Mouse (Mus musculus) skeletal muscle tissue, postnatal 0 days (tissue): ENCODE measurements around the gene Fmod. TPM values are rescaled to one million over a fixed set of nuclear protein-coding genes. Genes with fewer than 3 reads are reported as not detected.

Experiments used
- polyA plus RNA-seq: library from polyadenylated mRNA; unstranded; fragments of >200 nt; fragmentation: Nextera tagmentation; extraction: Ambion mirVana; gene quantifications from 2 replicates; pipeline ENCODE4 v1.2.1, GENCODE M21; 2015

Gene Fmod
- polyA plus RNA-seq = 5.6 and 17.9 TPM in 2 replicates

GRCm38 (mm10) chr1:134037172-134037571 lies at the start of gene Fmod:
Gene Fmod, plus strand, starts transcription at chr1:134037254.

DNA sequence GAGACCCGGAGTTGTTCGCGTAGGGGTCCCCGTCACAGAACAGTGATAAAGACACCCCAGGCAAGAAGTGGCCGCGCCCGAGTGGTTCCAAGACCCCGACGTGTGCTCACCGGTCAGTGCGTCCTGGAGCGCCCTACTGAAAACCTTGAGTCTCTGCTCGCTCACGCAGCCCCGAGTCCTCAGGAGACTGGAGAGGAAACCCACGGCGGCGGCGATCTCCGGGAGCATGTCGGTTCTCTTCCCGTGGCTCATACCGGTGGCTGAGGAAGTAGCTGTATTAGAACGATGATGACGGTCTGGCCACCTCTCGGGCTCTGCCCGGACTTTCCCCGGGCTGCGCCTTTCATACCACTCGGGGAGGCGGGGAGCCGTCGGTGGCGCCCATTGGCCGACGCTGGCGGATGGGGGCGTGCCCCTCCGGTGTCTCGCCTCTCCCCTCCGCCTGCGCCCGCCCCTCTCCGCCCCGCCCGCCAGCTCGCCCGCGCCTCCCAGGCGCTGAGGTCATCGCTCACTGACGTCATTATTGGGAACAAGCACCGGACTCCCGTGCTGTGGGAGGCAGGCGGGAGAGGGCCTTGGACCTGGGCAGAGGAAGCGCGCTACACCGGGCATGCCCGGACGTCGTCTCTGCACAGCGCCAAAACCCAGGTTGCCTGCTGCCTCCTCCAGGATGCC lies 41.9 kb downstream of the Fmod start, which contains the start of gene Btg2:
Gene Btg2 (minus strand): TSS at position 319 of the 675 bp plus-strand sequence.

Other genes with a start within 250 kb of the Fmod start
- 5.5 and 7.1 TPM in 2 replicates for gene Atp2b4, start 236.2 kb upstream of the Fmod start, polyA plus RNA-seq
- gene Optc, start 129.3 kb upstream of the Fmod start, polyA plus RNA-seq = 0.12 and 0.13 TPM in 2 replicates
- 7.8 and 14.1 TPM in 2 replicates for gene Prelp, start 115.8 kb upstream of the Fmod start, polyA plus RNA-seq
- 36.4 and 39.4 TPM in 2 replicates for gene Btg2, start 41.9 kb downstream of the Fmod start, polyA plus RNA-seq
- gene Chit1, start 74.0 kb downstream of the Fmod start, polyA plus RNA-seq = 0.74 and 0.86 TPM in 2 replicates
- gene Chil1, start 144.9 kb downstream of the Fmod start, polyA plus RNA-seq = 36.1 and 40.1 TPM in 2 replicates
- gene Mybph, start 156.2 kb downstream of the Fmod start, polyA plus RNA-seq = 252 and 318 TPM in 2 replicates
- gene Adora1, start 198.2 kb downstream of the Fmod start, polyA plus RNA-seq = 1.1 and 1.5 TPM in 2 replicates